Mouse (Mus musculus) olfactory bulb, adult 2 months (tissue): ENCODE results near the gene Myh13.

Experiments
- CTCF ChIP-seq: fragments of 200-500 bp; IDR thresholded peaks from 2 replicates; pipeline ENCODE4 v1.5.1; 2012; ENCODE audit warnings: low read depth, mild to moderate bottlenecking, low read length, moderate library complexity; ENCODE audit not compliant: insufficient read depth
- POLR2A ChIP-seq: fragments of 200-500 bp; IDR thresholded peaks from 2 replicates; pipeline ENCODE4 v1.6.1; 2012; ENCODE audit warnings: mild to moderate bottlenecking, low read depth, low read length, moderate library complexity; ENCODE audit not compliant: insufficient read depth

DNA sequence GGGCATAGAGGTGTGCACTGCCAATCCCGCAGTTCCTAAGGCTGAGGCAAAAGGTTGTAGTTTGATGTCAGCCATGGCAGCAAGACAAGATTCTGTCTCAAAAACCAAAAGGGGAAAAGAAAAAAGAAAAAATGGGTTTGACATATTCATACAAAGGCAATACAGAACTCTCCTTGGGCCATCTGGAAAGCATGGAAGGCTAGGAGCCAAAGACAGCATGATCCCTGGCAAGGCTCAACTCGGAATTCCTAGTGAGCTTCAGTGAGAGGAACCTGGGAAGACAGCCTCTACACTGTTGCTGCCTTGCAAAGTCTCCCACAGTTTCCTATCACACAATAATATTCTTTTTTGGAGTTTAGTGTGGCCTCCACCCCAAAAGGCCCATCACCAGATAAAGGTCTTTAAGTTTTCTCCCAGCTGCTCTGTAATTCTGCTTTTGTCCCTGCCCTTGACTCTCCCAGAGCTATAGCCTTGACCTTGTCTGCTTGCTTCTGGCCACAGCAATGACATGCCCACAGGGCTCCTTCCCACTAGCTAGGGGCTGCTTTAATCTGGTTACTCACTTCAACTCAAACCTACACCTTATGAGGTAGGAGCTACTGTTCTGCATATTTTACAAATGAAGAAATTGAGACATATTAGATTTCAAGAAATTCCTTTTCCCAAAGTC lies 23.9 kb downstream of the Myh13 start:
- no peak for TF ChIP-seq CTCF
- no peak for TF ChIP-seq POLR2A
